Mouse (Mus musculus): ENCODE data around the gene Arid1b.

The Arid1b gene

GRCm38 (mm10) chr17:5053201-5053600 lies 59.1 kb downstream of the Arid1b start:
- in situ Hi-C loops (cut with MseI, MboI), result no loop called here

DNA sequence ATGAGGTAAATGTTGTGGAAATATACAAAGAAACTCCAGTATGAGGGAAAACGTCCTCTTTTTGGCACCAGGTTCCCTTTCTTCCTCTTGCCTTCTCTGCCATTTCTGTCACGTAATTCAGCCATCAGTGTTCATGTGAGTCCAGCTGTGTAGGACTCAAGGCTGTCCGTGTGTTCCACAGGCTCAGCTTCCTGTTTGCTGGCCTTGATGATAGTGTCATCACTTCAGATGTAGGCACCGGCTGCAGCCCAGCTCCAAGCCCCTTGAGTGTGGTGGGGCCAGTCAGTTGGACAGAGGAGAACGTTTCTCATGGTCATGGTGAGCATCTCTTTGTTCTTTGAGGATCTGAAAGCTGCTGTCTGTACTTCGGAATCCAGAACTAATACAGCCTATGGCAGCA lies 61.3 kb downstream of the Arid1b start:
- in situ Hi-C loops (cut with MseI, MboI), result no loop called here

DNA sequence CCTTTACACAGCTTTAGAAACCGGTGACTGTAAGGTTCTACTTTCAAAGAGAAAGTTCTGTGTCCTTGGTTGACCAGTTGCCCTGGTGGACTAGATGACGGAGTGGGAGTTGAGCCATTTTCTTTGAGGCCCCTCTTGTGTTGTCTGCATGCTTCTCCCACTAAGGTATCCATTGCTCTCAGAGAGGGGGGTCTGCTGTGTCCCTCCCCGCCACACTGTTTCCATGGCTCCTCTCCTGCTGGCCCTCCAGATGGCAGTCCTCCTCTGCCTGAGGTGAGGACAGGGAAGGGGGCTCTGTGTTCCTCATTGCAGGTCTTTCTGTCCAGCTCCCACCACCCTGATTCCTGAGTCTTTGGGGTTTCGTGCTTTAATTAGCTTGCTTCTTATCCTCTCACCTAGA lies 62.5 kb downstream of the Arid1b start:
- in situ Hi-C loops (cut with MseI, MboI), result no loop called here

- in situ Hi-C loops (cut with MseI, MboI), result no loop called here
These were observed 63.2 kb downstream of the Arid1b start for GRCm38 (mm10) chr17:5057286-5057685.

DNA sequence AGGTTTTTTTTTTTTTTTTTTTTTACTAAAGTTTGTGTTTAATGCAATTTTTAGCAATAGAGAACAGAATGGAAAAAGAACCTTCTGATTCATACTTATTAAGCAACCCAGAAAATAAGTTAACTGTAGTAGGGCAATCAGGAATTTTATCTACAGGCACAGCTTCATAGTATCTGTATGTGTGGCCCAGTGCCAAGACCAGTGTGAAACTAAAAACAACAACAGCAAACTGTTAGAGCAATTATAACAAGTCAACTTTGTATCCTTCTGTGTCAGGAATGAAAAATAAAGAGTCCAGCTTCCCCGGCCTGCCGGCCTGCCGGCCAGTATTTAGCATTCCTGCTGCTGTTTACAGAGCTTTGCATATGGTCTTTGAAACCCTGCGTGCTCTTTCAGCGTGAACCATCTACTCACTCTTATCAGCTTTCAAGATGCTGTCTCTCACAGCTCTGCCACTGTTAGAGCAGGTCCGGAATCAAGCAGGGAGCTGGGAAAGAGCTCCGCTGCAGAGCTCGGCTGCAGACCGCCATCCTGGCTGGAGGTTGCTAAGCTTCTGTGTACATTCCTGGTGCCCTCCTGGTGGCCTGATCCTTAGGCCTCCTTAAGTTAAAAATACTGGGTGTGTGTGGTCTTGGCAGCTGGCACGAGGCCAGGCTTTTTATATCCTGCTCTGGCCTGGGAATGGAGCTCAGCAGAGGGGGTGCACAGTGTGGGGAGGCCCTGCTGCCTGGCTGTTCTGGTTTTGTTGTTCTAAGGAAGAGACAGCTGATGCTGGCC lies 64.0 kb downstream of the Arid1b start:
- in situ Hi-C loops (cut with MseI, MboI), result no loop called here

DNA sequence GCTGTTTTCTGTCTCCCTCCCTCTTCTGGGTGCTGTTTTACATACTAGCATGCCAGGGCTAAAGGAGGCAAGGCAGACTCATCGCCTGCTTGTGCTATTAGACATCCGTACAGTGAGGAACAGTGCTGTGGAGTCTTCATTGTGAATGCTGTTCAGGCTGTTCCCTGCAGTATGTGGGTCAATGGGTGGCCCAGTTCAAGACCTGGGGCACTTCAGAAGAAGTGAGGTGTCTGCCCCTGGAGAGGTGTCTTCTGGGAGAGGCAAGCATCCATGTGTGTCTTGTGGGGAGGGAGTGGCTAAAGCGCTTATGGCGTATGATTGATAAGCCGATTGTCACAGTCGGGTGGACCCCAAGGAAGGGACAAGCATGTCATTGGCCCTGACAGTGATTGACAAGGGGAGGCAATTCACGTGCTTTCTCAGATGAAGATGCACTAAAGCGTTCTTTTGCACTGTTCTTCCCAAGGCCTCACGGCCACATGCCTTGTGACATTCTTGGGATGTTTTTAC lies 65.0 kb downstream of the Arid1b start:
- in situ Hi-C loops (cut with MseI, MboI), result no loop called here

DNA sequence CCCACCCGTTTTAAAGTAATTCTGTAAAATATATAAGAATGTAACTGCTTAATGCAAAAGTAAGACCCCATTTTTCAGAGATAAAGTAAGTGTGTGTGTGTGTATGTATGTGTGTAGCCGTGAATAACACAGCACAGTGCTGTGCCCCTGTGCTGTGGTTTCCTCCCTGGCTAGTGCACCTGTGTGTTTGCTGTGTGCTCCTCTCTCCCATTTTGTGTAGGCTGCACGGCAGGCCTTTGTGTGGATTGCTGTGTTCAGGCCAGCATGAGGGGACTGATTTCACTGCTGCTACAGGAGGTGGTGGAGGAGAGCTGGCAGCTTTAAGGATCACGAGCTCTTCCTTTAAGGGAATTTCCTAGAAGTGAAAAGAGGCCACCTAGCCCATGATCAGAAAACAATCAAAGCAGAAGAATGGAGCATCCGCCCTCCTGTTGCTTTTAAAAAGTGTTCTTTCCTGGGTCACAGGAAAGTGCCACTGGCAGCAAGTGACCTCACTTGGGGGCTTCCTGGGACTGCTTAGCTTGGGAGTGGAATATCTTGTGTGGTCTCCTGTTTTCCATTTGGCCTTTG lies 66.5 kb downstream of the Arid1b start:
- in situ Hi-C loops (cut with MseI, MboI), result no loop called here

- in situ Hi-C loops (cut with MseI, MboI), result no loop called here
These were observed 67.1 kb downstream of the Arid1b start for GRCm38 (mm10) chr17:5061183-5061582.

DNA sequence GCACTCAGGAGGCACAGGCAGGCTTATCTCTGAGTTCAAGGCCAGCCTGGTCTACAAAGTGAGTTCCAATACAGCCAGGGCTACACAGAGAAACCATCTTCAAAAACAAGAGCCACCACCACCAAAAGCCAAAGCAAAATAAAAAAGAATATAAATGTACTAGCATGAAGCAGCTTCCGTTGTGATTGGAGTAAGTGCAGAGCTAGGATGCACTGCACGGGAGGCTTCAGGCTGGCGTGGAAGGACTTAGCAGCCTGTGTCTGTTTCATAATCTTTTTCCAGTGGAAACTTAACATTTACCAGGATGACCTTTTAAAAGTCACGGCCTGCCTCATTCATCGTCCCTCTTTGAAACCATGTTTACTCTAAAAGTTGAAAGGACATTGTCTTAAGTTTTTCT lies 67.5 kb downstream of the Arid1b start:
- in situ Hi-C loops (cut with MseI, MboI), result no loop called here

GRCm38 (mm10) chr17:5063471-5064176 lies 69.5 kb downstream of the Arid1b start:
- in situ Hi-C loops (cut with MseI, MboI), result no loop called here

GRCm38 (mm10) chr17:5064777-5065176 lies 70.6 kb downstream of the Arid1b start:
- in situ Hi-C loops (cut with MseI, MboI), result no loop called here

DNA sequence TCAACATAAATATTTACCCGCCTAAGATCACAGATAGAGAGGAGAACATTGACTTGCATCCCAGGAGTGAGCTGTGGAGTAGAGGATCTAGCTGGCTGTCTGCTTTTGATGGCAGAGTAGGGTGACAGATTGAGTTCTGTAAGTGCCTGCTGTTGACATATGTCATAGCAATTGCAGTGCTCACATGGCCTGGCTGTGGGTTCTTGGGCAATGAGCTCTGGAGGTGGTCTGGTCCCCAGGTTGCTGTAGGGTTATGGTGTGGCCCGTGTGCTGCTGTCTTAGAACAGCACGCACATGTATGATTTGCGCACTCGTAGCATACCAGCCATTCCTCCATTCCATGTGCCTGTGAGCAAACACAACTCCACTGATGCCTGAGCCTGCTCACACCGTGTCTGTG lies 71.1 kb downstream of the Arid1b start:
- in situ Hi-C loops (cut with MseI, MboI), result no loop called here

DNA sequence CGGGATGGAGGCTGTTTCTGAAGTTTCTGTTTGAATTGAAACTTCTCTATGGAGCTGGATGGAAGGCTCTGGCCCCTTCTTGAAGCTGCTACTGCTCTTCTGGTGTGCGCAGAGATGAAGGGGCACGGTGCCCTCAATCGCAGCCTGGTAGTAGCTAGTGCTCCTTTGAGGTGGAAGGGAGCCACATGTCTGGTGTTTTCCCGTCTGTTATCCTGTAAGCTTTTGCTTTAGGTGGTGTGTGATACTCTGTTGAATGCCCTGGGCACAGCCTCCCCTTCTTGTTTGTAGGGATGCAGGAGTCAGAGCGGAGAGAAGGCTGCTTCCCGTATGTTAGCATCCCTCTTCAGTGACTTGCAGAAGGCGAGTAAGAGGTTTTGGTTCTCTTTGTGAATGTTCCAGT lies 72.7 kb downstream of the Arid1b start:
- in situ Hi-C loops (cut with MseI, MboI), result no loop called here

DNA sequence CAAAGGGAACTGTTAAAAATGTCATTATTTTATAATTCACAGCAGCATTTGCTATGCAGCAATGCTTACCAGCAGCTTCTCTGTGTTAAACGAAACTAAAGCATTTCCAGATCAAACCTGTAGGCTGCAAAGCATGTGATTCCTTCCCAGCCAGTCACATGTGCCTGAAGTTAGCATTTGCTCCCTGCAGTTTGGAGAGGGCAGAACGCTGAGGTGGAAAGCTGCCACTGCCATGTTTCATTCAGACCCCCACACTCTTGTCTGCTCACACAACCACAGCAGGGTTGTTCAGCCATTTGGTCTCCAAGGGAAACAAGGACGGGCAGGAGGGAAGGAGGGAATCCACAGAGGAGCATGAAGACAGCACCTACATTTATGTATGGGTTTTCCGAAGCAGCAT lies 73.1 kb downstream of the Arid1b start:
- in situ Hi-C loops (cut with MseI, MboI), result no loop called here

- in situ Hi-C loops (cut with MseI, MboI), result no loop called here
These were observed 76.3 kb downstream of the Arid1b start for GRCm38 (mm10) chr17:5070399-5070798.

- in situ Hi-C loops (cut with MseI, MboI), result no loop called here
These were observed 78.4 kb downstream of the Arid1b start for GRCm38 (mm10) chr17:5072539-5072938.

- in situ Hi-C loops (cut with MseI, MboI), result no loop called here
These were observed 80.8 kb downstream of the Arid1b start for GRCm38 (mm10) chr17:5074752-5075506.

DNA sequence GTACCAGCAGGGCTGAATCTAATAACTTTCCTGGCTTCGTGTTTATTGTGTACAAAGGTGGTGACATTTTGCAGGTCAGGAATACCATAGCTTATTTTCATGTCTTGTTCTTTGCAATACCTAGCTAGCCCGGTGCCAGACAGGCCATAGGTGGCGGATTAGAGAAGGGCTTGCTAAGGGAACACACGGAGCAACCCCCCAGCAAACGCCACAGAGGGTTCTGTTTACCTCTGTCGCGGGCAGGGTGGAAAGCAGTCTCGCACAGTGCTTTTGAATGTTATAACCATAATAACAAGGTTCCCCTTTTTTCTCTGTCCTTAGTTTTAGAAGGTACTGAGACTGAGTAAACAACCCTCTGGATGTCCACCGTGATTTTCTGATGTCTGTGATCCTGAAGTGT lies 83.9 kb downstream of the Arid1b start:
- in situ Hi-C loops (cut with MseI, MboI), result no loop called here

DNA sequence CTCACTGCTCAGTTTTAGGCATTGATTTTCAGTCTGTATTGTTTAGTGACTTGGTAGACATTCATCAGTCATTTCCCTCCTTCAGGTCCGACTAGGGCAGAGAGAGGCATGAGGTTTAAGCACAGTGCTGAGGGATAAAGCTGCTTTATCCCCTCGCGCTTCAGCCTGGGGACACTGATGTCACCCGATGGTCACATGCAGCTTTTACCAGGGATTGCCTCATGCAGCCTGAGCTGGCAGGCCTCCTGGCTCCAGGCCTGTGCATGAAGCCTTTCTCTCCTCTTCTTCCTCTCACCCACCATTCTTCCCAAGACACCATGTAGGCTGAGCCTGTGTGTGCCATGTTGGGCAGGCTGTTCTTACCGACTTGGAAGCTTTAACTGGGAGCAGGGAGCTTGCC lies 84.4 kb downstream of the Arid1b start:
- in situ Hi-C loops (cut with MseI, MboI), result no loop called here

DNA sequence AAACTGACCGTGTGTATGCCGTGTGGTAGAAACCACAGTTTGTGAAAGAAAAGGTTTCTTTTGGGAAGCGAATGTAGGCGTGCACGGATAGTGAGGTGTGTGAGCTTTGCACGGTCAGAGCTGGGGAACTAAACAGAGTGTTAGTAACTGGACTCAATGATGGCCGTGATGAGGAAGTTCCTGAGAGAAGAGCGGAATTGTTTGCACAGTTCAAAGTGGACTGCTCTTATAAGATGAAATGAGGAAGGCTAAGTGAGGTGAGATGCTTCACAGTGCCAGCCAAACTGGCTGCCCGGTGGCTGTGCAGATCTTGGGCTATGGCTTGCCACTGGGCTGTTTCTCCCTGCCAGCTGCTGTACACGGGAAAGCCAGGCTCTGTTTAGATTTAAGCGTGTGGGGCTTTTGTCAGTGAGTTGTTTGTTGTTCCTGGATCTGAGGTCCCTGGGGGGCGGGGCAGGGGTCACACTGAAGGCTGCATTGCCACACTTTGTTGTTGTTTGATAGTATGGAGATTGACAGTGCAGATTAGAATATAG lies 86.8 kb downstream of the Arid1b start:
- in situ Hi-C loops (cut with MseI, MboI), result no loop called here

- in situ Hi-C loops (cut with MseI, MboI), result no loop called here
These were observed 88.1 kb downstream of the Arid1b start for GRCm38 (mm10) chr17:5082274-5082673.

GRCm38 (mm10) chr17:5083497-5083896 lies 89.4 kb downstream of the Arid1b start:
- in situ Hi-C loops (cut with MseI, MboI), result no loop called here

Measured in mouse trophoblast stem cell (cell line).